Comparison of ENCODE assay signal across 8 mouse cellular contexts in the genomic region with DNA sequence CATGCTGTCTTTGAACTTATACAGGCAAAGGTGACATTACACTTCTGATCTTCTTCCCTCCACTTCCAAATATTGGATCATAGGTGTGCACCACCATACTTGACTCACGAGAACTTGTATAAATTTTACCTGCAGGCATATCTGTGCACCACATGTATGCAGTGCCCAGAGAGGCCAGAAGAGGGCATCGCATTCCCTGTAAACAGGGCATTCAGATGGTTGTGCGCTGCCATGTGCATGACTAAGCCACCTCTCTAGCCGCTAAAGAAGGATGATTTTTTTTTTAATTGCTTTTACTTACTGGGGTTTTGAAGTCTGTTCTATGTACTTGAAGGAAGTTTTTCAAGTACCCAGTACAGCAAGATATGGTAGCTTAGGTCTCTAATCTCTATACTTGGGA. TPM values are rescaled to one million over a fixed set of nuclear protein-coding genes. Genes with fewer than 3 reads are reported as not detected.
A peak's percentile ranks its signal among the peaks of the same experiment; 100 is the strongest.
DNase-seq lines count a peak whose midpoint lies in the region; ATAC-seq and TF ChIP-seq lines count a peak whose summit lies in the region.
"Had no signal": no experiment of that assay in that cellular context is flagged by ENCODE, and none has a peak within 500 bp of the region (broad histone marks: within the 10 kb centered on the region; RNA-seq: fewer than 3 reads in every experiment).

No protein-coding gene starts in this region.

- no peaks in the 10 kb centered on the region for H3K4me1 ChIP-seq in kidney, adult 2 months (ENCODE audit: control insufficient read depth, insufficient read depth, low read length)
- H3K4me1 ChIP-seq in kidney, embryonic 16.5 days (ENCODE audit: insufficient read depth, low read length), result no peaks in the 10 kb centered on the region
- no peaks in the 10 kb centered on the region for H3K4me1 ChIP-seq in midbrain, embryonic 15.5 days
- H3K4me1 ChIP-seq: heart, embryonic 15.5 days had no signal

- H3K36me3 ChIP-seq in kidney, adult 2 months (ENCODE audit: control insufficient read depth, insufficient read depth, low read length), result no peaks in the 10 kb centered on the region
- no peaks in the 10 kb centered on the region for H3K36me3 ChIP-seq in kidney, embryonic 16.5 days (ENCODE audit: insufficient read depth, low read length)
- no peaks in the 10 kb centered on the region for H3K36me3 ChIP-seq in midbrain, embryonic 15.5 days (replicated peaks)
- H3K36me3 ChIP-seq: heart, embryonic 15.5 days had no signal

- no peak for TF ChIP-seq POLR2A in kidney, adult 2 months (IDR thresholded peaks at IDR 0.05; ENCODE audit: low read depth, low read length)

- no peak for ATAC-seq in kidney, embryonic 16.5 days (ENCODE audit: low FRiP score, low TSS enrichment)
- no peak for ATAC-seq in midbrain, embryonic 15.5 days (replicated peaks)

- DNase-seq in kidney, adult 2 months, result peak; percentile 54
- DNase-seq in A20 (ENCODE audit: low read depth, low spot score), result peak; percentile 67
- DNase-seq in CD4-positive helper T cell, adult 2 months (ENCODE audit: low read depth, low spot score), result peak; percentile 71
- peak; percentile 59 to 75 for DNase-seq in cerebellum, postnatal 25 days
- DNase-seq in lung, postnatal 36 days, result peak; percentile 54

- H3K27ac ChIP-seq in kidney, adult 2 months (ENCODE audit: insufficient read depth, low read depth, low read length), result no peak overlapping the region
- H3K27ac ChIP-seq in kidney, embryonic 16.5 days (ENCODE audit: low read length), result no peak overlapping the region
- H3K27ac ChIP-seq in midbrain, embryonic 15.5 days, result no peak overlapping the region
- H3K27ac ChIP-seq: heart, embryonic 15.5 days had no signal

- H3K27me3 ChIP-seq in kidney, adult 2 months (replicated peaks; ENCODE audit: control insufficient read depth, insufficient read depth, low read length), result no peaks in the 10 kb centered on the region
- H3K27me3 ChIP-seq in kidney, embryonic 16.5 days (ENCODE audit: insufficient read depth, low read length), result no peaks in the 10 kb centered on the region
- no peaks in the 10 kb centered on the region for H3K27me3 ChIP-seq in midbrain, embryonic 15.5 days (replicated peaks)
- H3K27me3 ChIP-seq: heart, embryonic 15.5 days had no signal

- no peak overlapping the region for H3K9ac ChIP-seq in kidney, embryonic 16.5 days (replicated peaks; ENCODE audit: low read length)
- H3K9ac ChIP-seq in midbrain, embryonic 15.5 days, result no peak overlapping the region
- H3K9ac ChIP-seq: heart, embryonic 15.5 days had no signal

- 84% methylated on average over 4 of the region's 4 CpGs for WGBS in kidney, adult 2 months
- 87% methylated on average over 4 of the region's 4 CpGs for WGBS in kidney, embryonic 16.5 days
- WGBS in midbrain, embryonic 15.5 days, result 90% methylated on average over 4 of the region's 4 CpGs

- no peak overlapping the region for H3K4me2 ChIP-seq in kidney, embryonic 16.5 days (replicated peaks; ENCODE audit: low read depth, low read length)
- H3K4me2 ChIP-seq in midbrain, embryonic 15.5 days, result no peak overlapping the region
- H3K4me2 ChIP-seq: heart, embryonic 15.5 days had no signal

- H3K4me3 ChIP-seq in kidney, adult 2 months (ENCODE audit: insufficient read depth, low read depth, low read length), result no peak overlapping the region
- no peak overlapping the region for H3K4me3 ChIP-seq in kidney, embryonic 16.5 days (ENCODE audit: low read length)
- no peak overlapping the region for H3K4me3 ChIP-seq in midbrain, embryonic 15.5 days
- H3K4me3 ChIP-seq: heart, embryonic 15.5 days had no signal

- peak; percentile 60 for TF ChIP-seq CTCF in kidney, adult 2 months (conservative IDR thresholded peaks at IDR 0.05; ENCODE audit: insufficient read depth, insufficient read length, low read depth, low read length)

- H3K9me3 ChIP-seq in kidney, embryonic 16.5 days (ENCODE audit: low read length), result no peaks in the 10 kb centered on the region
- no peaks in the 10 kb centered on the region for H3K9me3 ChIP-seq in midbrain, embryonic 15.5 days
- H3K9me3 ChIP-seq: heart, embryonic 15.5 days had no signal

RNA-seq across cellular contexts. Expression of a gene that starts 1.1 kb away (rescaled TPM):
- 2.0 and 2.9 TPM in 2 replicates for polyA plus RNA-seq in kidney, adult 2 months (2012; rRNA removed)
- polyA plus RNA-seq in kidney, embryonic 16.5 days (2015; fragmentation: Nextera tagmentation; extraction: Ambion mirVana), result 1.3 TPM in 2 replicates
- polyA plus RNA-seq in midbrain, embryonic 15.5 days (2015; fragmentation: Nextera tagmentation; extraction: Ambion mirVana), result 0.99 TPM in 1 of 2 replicates, not detected in the other

RNA-seq across cellular contexts. Expression of a gene that starts 23.5 kb away (rescaled TPM):
- 0.18 TPM in 1 of 2 replicates, not detected in the other for polyA plus RNA-seq in kidney, adult 2 months (2012; rRNA removed)
- polyA plus RNA-seq in kidney, embryonic 16.5 days (2015; fragmentation: Nextera tagmentation; extraction: Ambion mirVana), result 0.41 and 0.82 TPM in 2 replicates
- polyA plus RNA-seq in midbrain, embryonic 15.5 days (2015; fragmentation: Nextera tagmentation; extraction: Ambion mirVana), result not detected in 2 replicates

RNA-seq across cellular contexts. Expression of a gene that starts 27.1 kb away (rescaled TPM):
- 49.5 and 56.5 TPM in 2 replicates for polyA plus RNA-seq in kidney, adult 2 months (2012; rRNA removed)
- 46.8 and 50.9 TPM in 2 replicates for polyA plus RNA-seq in kidney, embryonic 16.5 days (2015; fragmentation: Nextera tagmentation; extraction: Ambion mirVana)
- polyA plus RNA-seq in midbrain, embryonic 15.5 days (2015; fragmentation: Nextera tagmentation; extraction: Ambion mirVana), result 58.7 and 64.5 TPM in 2 replicates

RNA-seq across cellular contexts. Expression of a gene that starts 31.3 kb away (rescaled TPM):
- polyA plus RNA-seq in kidney, adult 2 months (2012; rRNA removed), result 17.9 and 21.9 TPM in 2 replicates
- 13.9 and 14.2 TPM in 2 replicates for polyA plus RNA-seq in kidney, embryonic 16.5 days (2015; fragmentation: Nextera tagmentation; extraction: Ambion mirVana)
- 7.2 and 7.9 TPM in 2 replicates for polyA plus RNA-seq in midbrain, embryonic 15.5 days (2015; fragmentation: Nextera tagmentation; extraction: Ambion mirVana)

RNA-seq across cellular contexts. Expression of a gene that starts 31.4 kb away (rescaled TPM):
- 7.7 and 8.6 TPM in 2 replicates for polyA plus RNA-seq in kidney, adult 2 months (2012; rRNA removed)
- 45.9 and 47.6 TPM in 2 replicates for polyA plus RNA-seq in kidney, embryonic 16.5 days (2015; fragmentation: Nextera tagmentation; extraction: Ambion mirVana)
- 36.6 and 39.9 TPM in 2 replicates for polyA plus RNA-seq in midbrain, embryonic 15.5 days (2015; fragmentation: Nextera tagmentation; extraction: Ambion mirVana)
